In the genomic region with DNA sequence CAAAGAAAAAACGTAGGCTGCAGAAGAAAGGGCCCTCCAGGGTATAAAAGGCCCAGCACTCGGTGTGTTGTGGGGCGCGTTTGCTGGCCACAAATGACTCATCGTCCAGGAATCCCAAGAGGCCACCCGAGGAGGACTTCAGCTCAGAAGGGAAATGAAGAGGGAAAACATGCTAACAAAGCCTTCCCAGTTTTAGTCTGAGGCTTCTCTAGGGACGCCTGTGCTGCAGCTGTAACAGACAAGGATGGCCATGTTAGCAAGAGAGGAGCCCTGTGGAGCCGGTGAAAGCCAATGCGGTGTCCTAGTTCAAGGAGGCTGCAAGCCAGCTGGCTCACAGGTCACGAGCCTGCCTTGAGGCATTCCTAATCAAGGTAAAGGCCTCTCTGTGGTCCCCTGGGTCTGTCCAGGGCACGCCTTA, we compare ENCODE assay signal across 9 mouse cellular contexts. TPM values are rescaled to one million over a fixed set of nuclear protein-coding genes. Genes with fewer than 3 reads are reported as not detected.
DNase-seq lines count a peak whose midpoint lies in the region; ATAC-seq and TF ChIP-seq lines count a peak whose summit lies in the region.
"Had no signal": no experiment of that assay in that cellular context is flagged by ENCODE, and none has a peak within 500 bp of the region (broad histone marks: within the 10 kb centered on the region; RNA-seq: fewer than 3 reads in every experiment).

No protein-coding gene starts in this region.

- TF ChIP-seq POLR2A in limb, embryonic 14.5 days (IDR thresholded peaks at IDR 0.05; ENCODE audit: borderline replicate concordance, extremely low read depth, insufficient read depth, insufficient read length), result no peak

- peak overlapping the region; percentile 36 for H3K4me2 ChIP-seq in hindbrain, embryonic 14.5 days (replicated peaks)
- H3K4me2 ChIP-seq in limb, embryonic 14.5 days (replicated peaks; ENCODE audit: low read depth, low read length, severe bottlenecking), result 0 out of 2 replicates have a peak overlapping the region, but pooled peaks have one; percentile 0
- peak overlapping the region; percentile 19 for H3K4me2 ChIP-seq in neural tube, embryonic 15.5 days

- peak overlapping the region; percentile 19 for H3K4me3 ChIP-seq in gastrocnemius, adult 2 months
- H3K4me3 ChIP-seq in hindbrain, embryonic 14.5 days (replicated peaks; ENCODE audit: low read length), result no peak overlapping the region
- no peak overlapping the region for H3K4me3 ChIP-seq in limb, embryonic 14.5 days (replicated peaks; ENCODE audit: low read length)
- no peak overlapping the region for H3K4me3 ChIP-seq in neural tube, embryonic 15.5 days (replicated peaks)

- intact Hi-C loops in gastrocnemius, adult 2 months (cut with DNase I), result no loop called here

- H3K4me1 ChIP-seq in hindbrain, embryonic 14.5 days (replicated peaks; ENCODE audit: control insufficient read depth, insufficient read depth, low read length), result peaks cover 7% of the 10 kb centered on the region; the same call in 1 of the 2 replicates
- H3K4me1 ChIP-seq in limb, embryonic 14.5 days (ENCODE audit: control insufficient read depth, insufficient read depth, low read length), result peaks cover 27% of the 10 kb centered on the region
- H3K4me1 ChIP-seq in neural tube, embryonic 15.5 days, result peaks cover 9% of the 10 kb centered on the region

- no peaks in the 10 kb centered on the region for H3K9me3 ChIP-seq in hindbrain, embryonic 14.5 days (ENCODE audit: control insufficient read depth, low read length)
- H3K9me3 ChIP-seq in limb, embryonic 14.5 days (ENCODE audit: control insufficient read depth, low read length), result no peaks in the 10 kb centered on the region
- no peaks in the 10 kb centered on the region for H3K9me3 ChIP-seq in neural tube, embryonic 15.5 days (replicated peaks)

- peak overlapping the region; percentile 36; the same call in 1 of the 2 replicates for H3K9ac ChIP-seq in hindbrain, embryonic 14.5 days
- no peak overlapping the region for H3K9ac ChIP-seq in limb, embryonic 14.5 days (ENCODE audit: low read depth, low read length, severe bottlenecking)
- H3K9ac ChIP-seq in neural tube, embryonic 15.5 days (replicated peaks), result no peak overlapping the region

- TF ChIP-seq CTCF in gastrocnemius, adult 2 months (IDR thresholded peaks at IDR 0.05), result no peak

- ATAC-seq in hindbrain, embryonic 14.5 days (ENCODE audit: low FRiP score), result peak; percentile 63
- no peak; the same call in 1 of the 2 replicates for ATAC-seq in limb, embryonic 14.5 days (ENCODE audit: low FRiP score, low read depth)
- no peak; the same call in 1 of the 2 replicates for ATAC-seq in neural tube, embryonic 15.5 days (ENCODE audit: low FRiP score)

- WGBS in hindbrain, embryonic 14.5 days, result 4% methylated on average over 11 of the region's 11 CpGs
- 13% methylated on average over 11 of the region's 11 CpGs for WGBS in limb, embryonic 14.5 days
- WGBS in neural tube, embryonic 15.5 days, result 8% methylated on average over 11 of the region's 11 CpGs

- DNase-seq in frontal cortex, postnatal 10 days (ENCODE audit: low spot score in 2 of 2), result peak; percentile 19 to 22
- no peak for DNase-seq in frontal cortex, postnatal 25 days (ENCODE audit: low spot score in 2 of 2)
- DNase-seq in cerebellum, postnatal 10 days, result peak; percentile 48 to 59
- peak; percentile 83 for DNase-seq in gastrocnemius, adult 2 months
- peak; percentile 37 for DNase-seq in hindbrain, embryonic 14.5 days (ENCODE audit: low spot score)
- peak; percentile 42 for DNase-seq in limb, embryonic 14.5 days (ENCODE audit: low spot score)
- DNase-seq in spleen, postnatal 10 days (ENCODE audit: low spot score in 2 of 2), result no peak

- no peaks in the 10 kb centered on the region for H3K36me3 ChIP-seq in hindbrain, embryonic 14.5 days (replicated peaks; ENCODE audit: control insufficient read depth, insufficient read depth)
- no peaks in the 10 kb centered on the region for H3K36me3 ChIP-seq in limb, embryonic 14.5 days (ENCODE audit: control insufficient read depth, insufficient read depth, low read length)
- no peaks in the 10 kb centered on the region for H3K36me3 ChIP-seq in neural tube, embryonic 15.5 days

- H3K27ac ChIP-seq in gastrocnemius, adult 2 months, result peak overlapping the region; percentile 81
- H3K27ac ChIP-seq in hindbrain, embryonic 14.5 days, result peak overlapping the region; percentile 70
- peak overlapping the region; percentile 65 for H3K27ac ChIP-seq in limb, embryonic 14.5 days (replicated peaks; ENCODE audit: low read depth, low read length)
- H3K27ac ChIP-seq in neural tube, embryonic 15.5 days (replicated peaks), result peak overlapping the region; percentile 54; the same call in 1 of the 2 replicates

- H3K27me3 ChIP-seq in hindbrain, embryonic 14.5 days (ENCODE audit: control insufficient read depth, insufficient read depth, low read length), result 0 out of 2 replicates have a peak, but pooled peaks cover under 1% of the 10 kb centered on the region
- no peaks in the 10 kb centered on the region for H3K27me3 ChIP-seq in limb, embryonic 14.5 days (ENCODE audit: control insufficient read depth, insufficient read depth, low read length)
- H3K27me3 ChIP-seq in neural tube, embryonic 15.5 days (replicated peaks), result no peaks in the 10 kb centered on the region

RNA-seq across cellular contexts. Expression of gene 1810062G17Rik, which starts 6.0 kb away (rescaled TPM):
- not detected for total RNA-seq in gastrocnemius, adult 2 months (2021)
- 0.21 and 0.23 TPM in 2 replicates for polyA plus RNA-seq in hindbrain, embryonic 14.5 days (2014; fragmentation: Nextera tagmentation; extraction: Ambion mirVana)
- 2.0 and 2.3 TPM in 2 replicates for polyA plus RNA-seq in limb, embryonic 14.5 days (2012; rRNA removed)
- polyA plus RNA-seq in limb, embryonic 14.5 days (2014; fragmentation: Nextera tagmentation; extraction: Ambion mirVana), result 2.0 and 2.3 TPM in 2 replicates
- 0.41 and 0.56 TPM in 2 replicates for polyA plus RNA-seq in neural tube, embryonic 15.5 days (2015; fragmentation: Nextera tagmentation; extraction: Ambion mirVana)
- polyA plus RNA-seq: frontal cortex, adult 2 months had no signal

RNA-seq across cellular contexts. Expression of gene Anxa5, which starts 6.1 kb away (rescaled TPM):
- total RNA-seq in gastrocnemius, adult 2 months (2021), result 10 to 100 TPM; 35.1 to 55.7 TPM
- 64.9 and 75.8 TPM in 2 replicates for polyA plus RNA-seq in hindbrain, embryonic 14.5 days (2014; fragmentation: Nextera tagmentation; extraction: Ambion mirVana)
- polyA plus RNA-seq in limb, embryonic 14.5 days (2012; rRNA removed), result 348 and 392 TPM in 2 replicates
- 423 and 449 TPM in 2 replicates for polyA plus RNA-seq in limb, embryonic 14.5 days (2014; fragmentation: Nextera tagmentation; extraction: Ambion mirVana)
- polyA plus RNA-seq in neural tube, embryonic 15.5 days (2015; fragmentation: Nextera tagmentation; extraction: Ambion mirVana), result 111 and 182 TPM in 2 replicates

RNA-seq across cellular contexts. Expression of gene Gm11549, which starts 39.8 kb away (rescaled TPM):
- not detected for total RNA-seq in gastrocnemius, adult 2 months (2021)
- 0.20 and 0.35 TPM in 2 replicates for polyA plus RNA-seq in hindbrain, embryonic 14.5 days (2014; fragmentation: Nextera tagmentation; extraction: Ambion mirVana)
- 0.05 and 0.10 TPM in 2 replicates for polyA plus RNA-seq in limb, embryonic 14.5 days (2012; rRNA removed)
- 0.11 TPM in 1 of 2 replicates, not detected in the other for polyA plus RNA-seq in limb, embryonic 14.5 days (2014; fragmentation: Nextera tagmentation; extraction: Ambion mirVana)
- 1.0 and 1.2 TPM in 2 replicates for polyA plus RNA-seq in neural tube, embryonic 15.5 days (2015; fragmentation: Nextera tagmentation; extraction: Ambion mirVana)

Comparison
In these comparisons a context has a peak if more than half of its experiments do, and no peak if none do; other contexts are left out.
1. DNase-seq: peak in frontal cortex, postnatal 10 days (2 of 2), cerebellum, postnatal 10 days (2 of 2), gastrocnemius, adult 2 months (single experiment), hindbrain, embryonic 14.5 days (single experiment) and limb, embryonic 14.5 days (single experiment); none in frontal cortex, postnatal 25 days (0 of 2) and spleen, postnatal 10 days (0 of 2).
2. Peak in every context shown above with its lines, with median percentiles within 50 percentile points of each other: H3K27ac ChIP-seq and H3K4me2 ChIP-seq.